Mouse (Mus musculus) liver, embryonic 14.5 days (tissue): ENCODE data around the gene Elovl6. TPM values are rescaled to one million over a fixed set of nuclear protein-coding genes. Genes with fewer than 3 reads are reported as not detected.

ENCODE experiments used
- ATAC-seq: fragments of 200-750 bp; cut with Nextera tagmentation; 2 replicates; pipeline ENCODE4 v1.8.0; 2017; ENCODE audit warnings: moderate number of reproducible peaks, mild to moderate bottlenecking, moderate library complexity; ENCODE audit not compliant: insufficient read depth
- DNase-seq, 3 experiments: peaks; one replicate each; pipeline ENCODE4 v3.0.0-alpha.2; 2012 to 2013; ENCODE audit warnings: low read depth in 3 of 3, low spot score in 3 of 3
- H3K27ac ChIP-seq: fragments of 300-500 bp; sonication (generic); 2 replicates; pipeline ENCODE4 v1.5.1; 2014; ENCODE audit warnings: moderate library complexity, mild to moderate bottlenecking, control low read depth, inconsistent platforms
- H3K27me3 ChIP-seq: fragments of 300-500 bp; sonication (generic); 2 replicates; pipeline ENCODE4 v1.6.1; 2014; ENCODE audit warnings: mild to moderate bottlenecking, low read length, moderate library complexity; ENCODE audit not compliant: control insufficient read depth, insufficient read depth
- H3K36me3 ChIP-seq: fragments of 300-500 bp; sonication (generic); replicated peaks from 2 replicates; pipeline ENCODE4 v1.6.1; 2014; ENCODE audit warnings: low read depth; ENCODE audit not compliant: control insufficient read depth, insufficient read depth
- H3K4me1 ChIP-seq, 2 experiments: fragments of 200-500 bp in 1 of 2; fragments of 300-500 bp in 1 of 2; sonication (generic) in 1 of 2; replicated peaks; 2 replicates each; pipeline ENCODE4 v1.6.1; 2012 to 2014; ENCODE audit warnings: antibody characterized with exemption in 1 of 2, inconsistent platforms in 1 of 2, low read length in 1 of 2; ENCODE audit not compliant: control insufficient read depth in 2 of 2, insufficient read depth in 2 of 2
- H3K4me2 ChIP-seq: fragments of 300-500 bp; sonication (generic); 2 replicates; pipeline ENCODE4 v1.6.1; 2014; ENCODE audit warnings: low read depth, mild to moderate bottlenecking, control low read depth, moderate library complexity
- H3K4me3 ChIP-seq, 2 experiments: fragments of 200-500 bp in 1 of 2; fragments of 300-500 bp in 1 of 2; sonication (generic) in 1 of 2; 2 replicates each; pipeline ENCODE4 v1.5.1; 2012 to 2014; ENCODE audit warnings: low read depth in 2 of 2, low read length in 2 of 2, mild to moderate bottlenecking in 2 of 2, control low read depth in 1 of 2, inconsistent platforms in 1 of 2, moderate library complexity in 1 of 2; ENCODE audit not compliant: insufficient read depth in 1 of 2
- H3K9ac ChIP-seq: fragments of 300-500 bp; sonication (generic); replicated peaks from 2 replicates; pipeline ENCODE4 v1.6.1; 2014; ENCODE audit warnings: mild to moderate bottlenecking, control low read depth, moderate library complexity
- H3K9me3 ChIP-seq: fragments of 300-500 bp; sonication (generic); 2 replicates; pipeline ENCODE4 v1.6.1; 2016; ENCODE audit warnings: low read length, mixed read lengths; ENCODE audit not compliant: control insufficient read depth
- CTCF ChIP-seq: IDR thresholded peaks from 2 replicates; pipeline ENCODE4 v1.5.1; 2016; ENCODE audit warnings: antibody characterized with exemption, low read depth, control low read depth
- EP300 ChIP-seq: IDR thresholded peaks from 2 replicates; pipeline ENCODE4 v1.6.1; 2016; ENCODE audit warnings: antibody characterized with exemption, low read depth
- WGBS: fragments of 180-500 bp; shearing (Covaris S2); extraction: QIAGEN DNeasy Blood & Tissue Kit; methylation state at CpG from one replicate; pipeline ENCODE4 v1.1.7; 2014; ENCODE audit not compliant: insufficient replicate concordance; 5-methylcytosine and 5-hydroxymethylcytosine counted together
- polyA plus RNA-seq, 2 experiments: library from polyadenylated mRNA; depleted of rRNA in 1 of 2; stranded (reverse) in 1 of 2; unstranded in 1 of 2; fragments of >200 nt; fragmentation: Nextera tagmentation in 1 of 2; extraction: Ambion mirVana in 1 of 2; gene quantifications; 2 replicates each; pipeline versions ENCODE4 v1.2.1 to v1.2.3; 2012 to 2014

The Elovl6 gene
- polyA plus RNA-seq, 2 experiments, result 7.2 TPM

DNA sequence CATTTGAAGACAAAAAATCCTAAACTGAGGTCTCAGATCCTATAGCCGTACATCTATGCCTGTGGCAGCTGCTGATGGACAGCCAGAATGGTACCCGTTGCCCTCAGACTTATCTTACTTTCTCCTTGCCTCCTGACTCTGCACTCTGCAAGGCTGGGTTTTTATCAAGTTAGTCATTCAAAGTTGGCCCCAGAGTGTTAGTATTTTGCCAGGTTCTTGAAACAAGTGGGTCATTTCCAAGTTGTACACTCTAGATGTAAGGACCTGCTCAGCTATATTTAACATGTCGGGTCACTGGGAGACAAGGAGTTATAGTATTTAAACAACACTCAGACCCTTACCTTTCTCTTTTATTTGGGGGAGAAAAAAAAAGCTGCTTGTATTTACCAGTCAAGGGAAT, 88.6 kb downstream of the Elovl6 start:
- Histone ChIP-seq H3K36me3 (no peaks in the 10 kb centered on the region), H3K9ac (no peak overlapping the region), H3K27me3 (no peaks in the 10 kb centered on the region), H3K4me2 (no peak overlapping the region), H3K4me1 (peaks cover 0 to 5% of the 10 kb centered on the region in 2 experiments; a peak in 1 of 4 replicates), H3K4me3 (no peak overlapping the region), H3K27ac (no peak overlapping the region), H3K9me3 (no peaks in the 10 kb centered on the region)
- TF ChIP-seq CTCF (no peak), EP300 (no peak)
- ATAC-seq (no peak), DNase-seq (no peak)
- 44% methylated on average over 3 of the region's 3 CpGs for WGBS

DNA sequence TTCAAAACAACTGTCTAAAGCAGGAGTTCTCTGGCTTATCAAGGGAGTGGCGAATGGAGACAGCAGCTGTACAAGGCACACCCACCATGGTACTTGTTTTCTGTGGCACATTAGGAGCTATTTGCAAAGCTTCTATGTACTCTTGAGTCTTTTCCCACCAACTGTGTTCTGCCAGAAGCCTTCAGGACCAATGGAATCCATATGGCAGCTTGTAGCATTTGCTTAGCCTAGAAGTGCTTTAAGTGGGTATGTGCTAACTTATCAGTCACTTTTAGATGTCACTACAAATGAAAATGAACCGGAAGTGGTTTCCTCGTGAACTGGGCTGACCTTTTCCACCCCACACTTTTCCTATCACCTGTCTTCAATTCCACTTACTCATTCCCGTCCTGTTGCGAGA, 89.1 kb downstream of the Elovl6 start:
- Histone ChIP-seq H3K4me1 (peaks cover 0 to 5% of the 10 kb centered on the region in 2 experiments; a peak in 1 of 4 replicates), H3K27me3 (no peaks in the 10 kb centered on the region), H3K4me2 (no peak overlapping the region), H3K9me3 (no peaks in the 10 kb centered on the region), H3K27ac (no peak overlapping the region), H3K9ac (no peak overlapping the region), H3K4me3 (no peak overlapping the region), H3K36me3 (no peaks in the 10 kb centered on the region)
- 46% methylated on average over 5 of the region's 5 CpGs for WGBS
- ATAC-seq (no peak), DNase-seq (no peak)
- TF ChIP-seq EP300 (no peak), CTCF (no peak)

- no peaks in the 10 kb centered on the region for H3K9me3 ChIP-seq
- ATAC-seq (no peak), DNase-seq (no peak)
- 57% methylated on average over 9 of the region's 9 CpGs for WGBS
- no peaks in the 10 kb centered on the region for H3K36me3 ChIP-seq
- no peaks in the 10 kb centered on the region for H3K27me3 ChIP-seq
- H3K27ac ChIP-seq, result no peak overlapping the region
- no peak overlapping the region for H3K4me3 ChIP-seq
- peaks cover 0 to 5% of the 10 kb centered on the region in 2 experiments; a peak in 1 of 4 replicates for H3K4me1 ChIP-seq
- TF ChIP-seq CTCF, result peak; percentile 74
- TF ChIP-seq EP300, result no peak
- no peak overlapping the region for H3K4me2 ChIP-seq
- H3K9ac ChIP-seq, result no peak overlapping the region
Observed at GRCm38 (mm10) chr3:129622120-129622519, 90.0 kb downstream of the Elovl6 start.

DNA sequence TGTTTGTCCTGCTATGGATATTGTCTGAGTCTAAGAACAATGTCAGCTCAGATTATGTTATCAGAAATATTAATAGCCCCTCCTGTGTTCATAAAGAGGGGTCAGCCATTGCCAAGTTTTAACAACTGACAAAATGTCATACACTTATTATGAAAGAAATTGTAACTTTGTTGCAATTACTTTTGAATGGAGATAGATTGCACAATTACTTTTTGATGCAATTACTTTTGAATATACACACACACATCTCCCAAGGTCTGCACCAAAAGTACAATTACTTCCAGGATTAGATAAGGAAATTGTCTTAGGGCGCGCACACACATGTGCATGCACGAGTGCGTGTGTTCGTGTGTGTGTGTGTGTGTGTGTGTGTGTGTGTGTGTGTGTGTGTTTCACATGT, 90.5 kb downstream of the Elovl6 start:
- Histone ChIP-seq H3K9ac (no peak overlapping the region), H3K27ac (no peak overlapping the region), H3K4me3 (no peak overlapping the region), H3K9me3 (no peaks in the 10 kb centered on the region), H3K4me1 (peaks cover 0 to 5% of the 10 kb centered on the region in 2 experiments; a peak in 1 of 4 replicates), H3K4me2 (no peak overlapping the region), H3K27me3 (no peaks in the 10 kb centered on the region), H3K36me3 (no peaks in the 10 kb centered on the region)
- TF ChIP-seq CTCF (no peak), EP300 (no peak)
- DNase-seq, result no peak
- no peak for ATAC-seq
- 78% methylated on average over 5 of the region's 5 CpGs for WGBS

GRCm38 (mm10) chr3:129624193-129624805, 92.1 kb downstream of the Elovl6 start:
- Histone ChIP-seq H3K4me2 (no peak overlapping the region), H3K4me1 (peaks cover 0 to 5% of the 10 kb centered on the region in 2 experiments; a peak in 1 of 4 replicates), H3K9me3 (no peaks in the 10 kb centered on the region), H3K9ac (no peak overlapping the region), H3K36me3 (no peaks in the 10 kb centered on the region), H3K27ac (no peak overlapping the region), H3K27me3 (no peaks in the 10 kb centered on the region), H3K4me3 (no peak overlapping the region)
- no peak for ATAC-seq
- DNase-seq, result no peak
- TF ChIP-seq CTCF (no peak), EP300 (no peak)
- WGBS, result 84% methylated on average over 10 of the region's 10 CpGs
